Mouse (Mus musculus): ENCODE data around the gene Prm1.

- TF ChIP-seq POLR2A (IDR thresholded peaks at IDR 0.05; ENCODE audit: insufficient read depth, low read depth, low read length) (no peak), CTCF (IDR thresholded peaks at IDR 0.05; ENCODE audit: insufficient read depth, low read depth, low read length) (no peak)
Measured at GRCm38 (mm10) chr16:10787548-10788058, 18.0 kb downstream of the Prm1 start.

All from olfactory bulb, adult 2 months (tissue).